Mouse (Mus musculus): ENCODE measurements around the gene Olfr195. TPM values are rescaled to one million over a fixed set of nuclear protein-coding genes. Genes with fewer than 3 reads are reported as not detected.
"Not testable (repeated sequence)": the region's sequence is repeated elsewhere in the genome, so short reads cannot be mapped to it uniquely, and the experiment has no call there.

The Olfr195 gene
- not detected in 2 replicates for polyA plus RNA-seq (2015; fragmentation: Nextera tagmentation; extraction: Ambion mirVana)

DNA sequence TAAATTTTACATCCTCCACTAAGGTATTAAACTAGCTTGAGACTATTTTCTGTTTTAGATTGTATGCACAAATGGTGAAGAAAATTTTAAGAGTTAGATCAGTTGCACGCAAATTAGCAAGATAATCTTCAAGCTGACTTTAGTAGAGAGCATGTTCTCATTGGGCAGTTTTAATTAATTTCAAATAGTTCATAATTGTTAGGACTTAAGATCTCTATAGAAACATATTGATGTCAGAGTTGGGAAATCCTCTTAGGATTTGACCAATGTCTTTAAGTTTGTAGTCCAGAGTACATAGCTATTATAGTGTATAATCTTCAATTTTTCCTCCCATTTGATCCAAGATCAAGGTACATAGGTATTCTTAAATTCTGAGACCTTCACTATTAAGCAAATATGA lies at the start of gene Olfr195:
Gene Olfr195, plus strand, starts transcription at position 301 of the 400 bp plus-strand sequence.
- Histone ChIP-seq H3K36me3 (no peaks in the 10 kb centered on the region), H3K27ac (no peak within 1 kb of the TSS), H3K9me3 (no peaks in the 10 kb centered on the region), H3K9ac (no peak within 1 kb of the TSS), H3K4me3 (no peak within 1 kb of the TSS), H3K4me1 (no peaks in the 10 kb centered on the region), H3K4me2 (no peak within 1 kb of the TSS), H3K27me3 (no peaks in the 10 kb centered on the region)
- no peak for ATAC-seq (ENCODE audit: insufficient number of reproducible peaks, low FRiP score, low TSS enrichment, low read depth)
- 86% methylated on average over 1 of the region's 1 CpGs for WGBS

DNA sequence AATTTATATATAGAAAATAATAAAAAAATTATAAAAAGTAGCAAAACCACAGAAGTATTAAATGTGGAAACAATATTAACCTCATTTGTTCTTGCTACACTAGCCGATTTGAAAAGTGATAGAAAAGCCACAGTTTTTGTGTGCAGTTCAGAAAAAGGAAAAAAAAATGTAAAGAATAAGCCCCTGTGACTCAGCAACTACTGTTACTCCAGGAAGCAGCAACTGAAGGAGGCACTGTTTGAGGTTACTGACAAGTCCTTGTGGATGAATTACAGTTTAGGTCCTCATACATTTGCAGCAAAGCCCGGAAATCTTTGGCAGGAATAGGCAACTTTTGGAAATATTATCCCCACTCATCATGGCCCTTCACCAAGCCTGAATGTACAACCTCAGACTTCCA lies 41.5 kb upstream of the Olfr195 start:
- H3K4me3 ChIP-seq = no peak overlapping the region
- 70% methylated on average over 2 of the region's 2 CpGs for WGBS
- no peaks in the 10 kb centered on the region for H3K9me3 ChIP-seq
- no peak overlapping the region for H3K27ac ChIP-seq
- ATAC-seq (ENCODE audit: insufficient number of reproducible peaks, low FRiP score, low TSS enrichment, low read depth) = no peak
- no peak overlapping the region for H3K4me2 ChIP-seq
- H3K36me3 ChIP-seq = no peaks in the 10 kb centered on the region
- H3K9ac ChIP-seq = no peak overlapping the region
- H3K4me1 ChIP-seq = no peaks in the 10 kb centered on the region
- no peaks in the 10 kb centered on the region for H3K27me3 ChIP-seq

DNA sequence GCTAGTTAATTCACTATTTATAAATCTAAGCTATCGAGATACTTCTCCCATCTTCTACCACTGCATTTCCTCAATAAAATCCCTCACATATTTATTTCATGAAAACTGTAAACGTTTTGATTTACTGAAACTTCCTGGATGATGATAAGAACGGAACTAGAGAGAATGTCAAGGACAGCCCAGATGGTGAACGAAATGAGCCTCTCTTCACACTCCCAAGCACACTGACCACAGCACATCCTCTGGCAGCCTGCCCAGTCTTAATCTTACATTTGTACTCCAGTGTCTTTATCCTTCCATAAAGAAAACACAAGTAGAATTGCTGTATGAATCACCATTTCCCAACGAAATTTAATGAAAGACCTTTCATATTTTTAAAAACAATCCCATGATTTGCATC lies 38.3 kb upstream of the Olfr195 start:
- not testable (repeated sequence) for H3K4me3 ChIP-seq; H3K9ac ChIP-seq; H3K4me2 ChIP-seq; H3K27ac ChIP-seq; H3K4me1 ChIP-seq; H3K27me3 ChIP-seq; ATAC-seq (ENCODE audit: insufficient number of reproducible peaks, low FRiP score, low TSS enrichment, low read depth); H3K36me3 ChIP-seq; H3K9me3 ChIP-seq
- WGBS = 58% methylated on average over 5 of the region's 5 CpGs

DNA sequence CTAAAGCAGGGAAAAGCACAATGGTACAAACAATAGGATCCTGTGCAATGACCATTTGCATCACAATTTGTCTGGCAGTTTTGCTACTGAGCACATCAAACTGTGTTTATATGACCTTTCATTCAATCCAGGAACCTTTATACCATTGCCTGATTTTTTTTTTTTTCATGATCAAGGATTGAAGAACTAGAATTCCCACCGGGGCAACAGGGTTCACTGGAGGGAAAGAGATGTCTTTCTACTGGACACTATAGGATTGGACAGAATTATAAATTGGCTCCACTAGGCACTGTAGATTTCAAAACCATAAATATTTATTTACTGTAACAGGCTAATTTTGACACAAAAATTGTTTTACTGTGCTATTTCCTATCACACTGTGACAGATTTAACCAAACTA lies 35.1 kb upstream of the Olfr195 start, which contains the start of gene Olfr193:
Gene Olfr193, minus strand, starts transcription at position 101 of the 400 bp plus-strand sequence.
- Histone ChIP-seq H3K9ac (no peak within 1 kb of the TSS), H3K4me1 (no peaks in the 10 kb centered on the region), H3K4me2 (no peak within 1 kb of the TSS), H3K36me3 (no peaks in the 10 kb centered on the region), H3K4me3 (no peak within 1 kb of the TSS), H3K27me3 (no peaks in the 10 kb centered on the region), H3K9me3 (0 out of 2 replicates have a peak, but pooled peaks cover under 1% of the 10 kb centered on the region), H3K27ac (no peak within 1 kb of the TSS)
- 93% methylated on average over 1 of the region's 1 CpGs for WGBS
- ATAC-seq (ENCODE audit: insufficient number of reproducible peaks, low FRiP score, low TSS enrichment, low read depth) = no peak

DNA sequence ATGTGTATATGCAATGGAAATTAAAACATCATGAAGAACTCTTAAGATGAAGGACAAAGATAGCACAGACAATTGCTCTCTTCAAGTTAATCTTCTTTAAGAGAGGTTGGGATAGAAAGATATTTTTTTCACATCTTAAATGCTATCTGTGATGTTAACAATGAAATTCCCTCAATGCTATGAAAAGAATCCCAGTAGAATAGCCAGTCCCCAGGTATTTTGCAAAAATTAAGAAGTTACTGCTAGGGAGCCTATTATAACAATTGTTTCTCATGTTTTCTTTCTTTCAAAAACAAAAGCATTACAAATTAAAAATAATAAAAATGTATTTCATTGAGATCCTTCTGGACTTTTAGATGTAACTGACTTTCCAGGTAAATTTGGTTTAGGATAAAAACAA lies 25.9 kb upstream of the Olfr195 start, which contains the start of gene Olfr194:
Gene Olfr194, minus strand, starts transcription at position 101 of the 400 bp plus-strand sequence.
- Histone ChIP-seq H3K27ac (no peak within 1 kb of the TSS), H3K9me3 (0 out of 2 replicates have a peak, but pooled peaks cover 3% of the 10 kb centered on the region), H3K4me3 (no peak within 1 kb of the TSS), H3K36me3 (no peaks in the 10 kb centered on the region), H3K9ac (no peak within 1 kb of the TSS), H3K4me2 (no peak within 1 kb of the TSS), H3K27me3 (no peaks in the 10 kb centered on the region), H3K4me1 (no peaks in the 10 kb centered on the region)
- ATAC-seq (ENCODE audit: insufficient number of reproducible peaks, low FRiP score, low TSS enrichment, low read depth) = no peak

DNA sequence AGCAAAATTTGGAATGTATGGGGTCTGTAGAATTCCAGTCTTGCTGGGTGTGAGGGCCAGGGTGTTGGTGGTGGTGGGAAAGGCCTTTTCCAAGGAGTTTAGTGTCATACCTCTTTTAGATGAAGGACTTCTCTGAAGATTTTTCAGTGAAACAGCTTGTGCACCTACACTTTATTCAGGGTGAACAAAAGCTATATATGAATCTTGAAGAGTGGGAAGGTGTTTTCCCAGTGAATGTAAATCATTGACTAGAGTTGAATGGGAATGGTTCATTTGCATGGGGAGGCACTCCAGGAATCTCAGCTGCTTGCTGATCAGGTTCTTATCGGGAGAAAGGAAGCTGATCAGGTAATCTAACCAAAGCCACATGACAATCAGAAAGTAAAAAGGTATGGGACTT lies 16.1 kb upstream of the Olfr195 start:
- Histone ChIP-seq H3K4me1 (no peaks in the 10 kb centered on the region), H3K4me2 (no peak overlapping the region), H3K36me3 (no peaks in the 10 kb centered on the region), H3K27ac (no peak overlapping the region), H3K4me3 (no peak overlapping the region), H3K9me3 (no peaks in the 10 kb centered on the region), H3K27me3 (no peaks in the 10 kb centered on the region), H3K9ac (no peak overlapping the region)
- no peak for ATAC-seq (ENCODE audit: insufficient number of reproducible peaks, low FRiP score, low TSS enrichment, low read depth)
- WGBS = 90% methylated on average over 1 of the region's 1 CpGs

DNA sequence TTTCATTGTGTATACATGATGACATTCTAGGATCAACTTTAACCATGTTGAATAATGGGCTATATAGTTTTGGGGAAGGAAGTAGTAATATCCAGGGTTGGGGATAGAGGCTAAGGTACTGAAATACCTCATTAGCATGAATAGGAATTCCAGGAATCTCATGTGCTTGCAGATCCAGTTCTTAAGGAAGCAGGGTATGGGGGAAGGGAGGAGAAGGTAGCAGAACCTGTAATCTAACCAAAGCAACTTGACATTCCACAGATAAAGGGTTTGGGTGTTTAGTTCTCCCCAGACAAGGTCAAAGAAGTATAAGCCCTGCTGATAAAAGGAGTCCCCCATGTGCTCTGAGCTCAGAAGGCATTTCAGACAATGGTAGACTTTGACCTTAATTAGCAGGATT lies 5.7 kb upstream of the Olfr195 start:
- no peak overlapping the region for H3K4me3 ChIP-seq
- H3K4me2 ChIP-seq = no peak overlapping the region
- H3K9ac ChIP-seq = no peak overlapping the region
- no peaks in the 10 kb centered on the region for H3K27me3 ChIP-seq
- ATAC-seq (ENCODE audit: insufficient number of reproducible peaks, low FRiP score, low TSS enrichment, low read depth) = no peak
- H3K4me1 ChIP-seq = no peaks in the 10 kb centered on the region
- H3K9me3 ChIP-seq = no peaks in the 10 kb centered on the region
- H3K27ac ChIP-seq = no peak overlapping the region
- H3K36me3 ChIP-seq = no peaks in the 10 kb centered on the region

DNA sequence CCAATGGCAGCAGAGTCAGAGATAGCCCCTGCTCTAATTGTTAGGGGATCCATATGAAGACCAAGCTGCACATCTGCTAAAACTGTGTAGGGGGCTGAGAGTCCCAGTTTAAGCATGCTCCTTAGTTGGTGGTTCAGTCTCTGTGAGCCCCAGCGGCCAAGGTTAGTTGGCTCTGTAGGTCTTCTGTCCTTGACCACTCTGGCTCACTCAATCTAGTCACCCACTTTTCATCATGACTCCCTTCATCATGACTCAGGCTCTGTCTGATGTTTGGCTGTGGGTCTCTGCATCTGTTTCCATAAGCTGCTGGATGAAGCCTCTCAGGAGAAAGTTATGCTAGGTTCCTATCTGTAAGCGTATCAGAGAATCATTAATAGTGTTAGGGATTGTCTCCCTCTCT lies 5.2 kb downstream of the Olfr195 start:
- H3K36me3 ChIP-seq = no peaks in the 10 kb centered on the region
- H3K27ac ChIP-seq = no peak overlapping the region
- H3K9me3 ChIP-seq = no peaks in the 10 kb centered on the region
- ATAC-seq (ENCODE audit: insufficient number of reproducible peaks, low FRiP score, low TSS enrichment, low read depth) = no peak
- H3K4me2 ChIP-seq = no peak overlapping the region
- no peaks in the 10 kb centered on the region for H3K27me3 ChIP-seq
- WGBS = 79% methylated on average over 2 of the region's 2 CpGs
- H3K9ac ChIP-seq = no peak overlapping the region
- H3K4me1 ChIP-seq = no peaks in the 10 kb centered on the region
- no peak overlapping the region for H3K4me3 ChIP-seq

DNA sequence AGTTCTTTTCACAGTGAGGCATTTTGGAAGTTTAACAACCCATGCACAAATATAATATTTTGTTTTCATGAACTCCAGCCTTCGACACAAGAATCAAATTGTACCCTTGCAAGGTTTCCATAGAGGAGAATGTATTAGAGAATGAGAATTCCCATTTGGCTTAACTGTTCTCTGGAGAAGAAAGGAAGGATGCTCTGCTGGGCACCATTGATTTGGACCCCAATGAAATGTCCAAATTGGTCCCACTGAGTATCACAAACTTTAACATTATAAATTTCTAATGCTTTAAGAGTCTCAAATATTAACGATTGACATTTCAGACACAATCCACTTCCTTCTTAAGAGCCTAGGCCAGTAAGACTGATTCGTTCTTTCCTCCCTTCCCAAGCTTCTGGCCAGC lies 23.5 kb downstream of the Olfr195 start, which contains the start of gene Olfr196:
Gene Olfr196, minus strand, starts transcription at position 101 of the 400 bp plus-strand sequence.
- no peak for ATAC-seq (ENCODE audit: insufficient number of reproducible peaks, low FRiP score, low TSS enrichment, low read depth)
- H3K9me3 ChIP-seq = no peaks in the 10 kb centered on the region
- WGBS = 81% methylated on average over 3 of the region's 3 CpGs
- no peaks in the 10 kb centered on the region for H3K4me1 ChIP-seq
- H3K27ac ChIP-seq = no peak within 1 kb of the TSS
- H3K4me3 ChIP-seq = no peak within 1 kb of the TSS
- H3K27me3 ChIP-seq = no peaks in the 10 kb centered on the region
- no peak within 1 kb of the TSS for H3K9ac ChIP-seq
- no peak within 1 kb of the TSS for H3K4me2 ChIP-seq
- H3K36me3 ChIP-seq = no peaks in the 10 kb centered on the region

Other genes starting within 250 kb of the Olfr195 start
- not detected in 2 replicates for gene Olfr181, start 218.3 kb upstream of the Olfr195 start, polyA plus RNA-seq (2015; fragmentation: Nextera tagmentation; extraction: Ambion mirVana)
- not detected in 2 replicates for gene Olfr180, start 217.7 kb upstream of the Olfr195 start, polyA plus RNA-seq (2015; fragmentation: Nextera tagmentation; extraction: Ambion mirVana)
- not detected in 2 replicates for gene Olfr183, start 151.7 kb upstream of the Olfr195 start, polyA plus RNA-seq (2015; fragmentation: Nextera tagmentation; extraction: Ambion mirVana)
- not detected in 2 replicates for gene Olfr186, start 116.8 kb upstream of the Olfr195 start, polyA plus RNA-seq (2015; fragmentation: Nextera tagmentation; extraction: Ambion mirVana)
- not detected in 2 replicates for gene Olfr187, start 107.3 kb upstream of the Olfr195 start, polyA plus RNA-seq (2015; fragmentation: Nextera tagmentation; extraction: Ambion mirVana)
- gene Olfr190, start 69.0 kb upstream of the Olfr195 start, polyA plus RNA-seq (2015; fragmentation: Nextera tagmentation; extraction: Ambion mirVana) = not detected in 2 replicates
- gene Olfr191, start 57.2 kb upstream of the Olfr195 start, polyA plus RNA-seq (2015; fragmentation: Nextera tagmentation; extraction: Ambion mirVana) = not detected in 2 replicates
- gene Olfr193, start 35.2 kb upstream of the Olfr195 start, polyA plus RNA-seq (2015; fragmentation: Nextera tagmentation; extraction: Ambion mirVana) = not detected in 2 replicates
- gene Olfr194, start 26.0 kb upstream of the Olfr195 start, polyA plus RNA-seq (2015; fragmentation: Nextera tagmentation; extraction: Ambion mirVana) = not detected in 2 replicates
- not detected in 2 replicates for gene Olfr196, start 23.4 kb downstream of the Olfr195 start, polyA plus RNA-seq (2015; fragmentation: Nextera tagmentation; extraction: Ambion mirVana)
- not detected in 2 replicates for gene Olfr198, start 56.5 kb downstream of the Olfr195 start, polyA plus RNA-seq (2015; fragmentation: Nextera tagmentation; extraction: Ambion mirVana)
- gene Olfr199, start 72.7 kb downstream of the Olfr195 start, polyA plus RNA-seq (2015; fragmentation: Nextera tagmentation; extraction: Ambion mirVana) = not detected in 2 replicates
- gene Olfr201, start 125.6 kb downstream of the Olfr195 start, polyA plus RNA-seq (2015; fragmentation: Nextera tagmentation; extraction: Ambion mirVana) = not detected in 2 replicates
- not detected in 2 replicates for gene Olfr202, start 139.7 kb downstream of the Olfr195 start, polyA plus RNA-seq (2015; fragmentation: Nextera tagmentation; extraction: Ambion mirVana)
- not detected in 2 replicates for gene Olfr203, start 151.8 kb downstream of the Olfr195 start, polyA plus RNA-seq (2015; fragmentation: Nextera tagmentation; extraction: Ambion mirVana)
- not detected in 2 replicates for gene Olfr204, start 171.2 kb downstream of the Olfr195 start, polyA plus RNA-seq (2015; fragmentation: Nextera tagmentation; extraction: Ambion mirVana)
- gene Olfr205, start 184.1 kb downstream of the Olfr195 start, polyA plus RNA-seq (2015; fragmentation: Nextera tagmentation; extraction: Ambion mirVana) = not detected in 2 replicates
- not detected in 2 replicates for gene Olfr206, start 202.2 kb downstream of the Olfr195 start, polyA plus RNA-seq (2015; fragmentation: Nextera tagmentation; extraction: Ambion mirVana)
- not detected in 2 replicates for gene Olfr209, start 216.9 kb downstream of the Olfr195 start, polyA plus RNA-seq (2015; fragmentation: Nextera tagmentation; extraction: Ambion mirVana)